Mouse (Mus musculus) CH12.LX (cell line): ENCODE results near the gene Itga9. TPM values are rescaled to one million over a fixed set of nuclear protein-coding genes. Genes with fewer than 3 reads are reported as not detected.

ENCODE experiments used
- DNase-seq: peaks from one replicate; pipeline ENCODE4 v3.0.0-alpha.2; 2013; ENCODE audit errors: extremely low read depth
- H3K27ac ChIP-seq: 2 replicates; pipeline ENCODE4 v1.5.1; 2012; ENCODE audit warnings: low read depth, mild to moderate bottlenecking, control low read depth, moderate library complexity; ENCODE audit not compliant: insufficient read depth
- H3K27me3 ChIP-seq: replicated peaks from 2 replicates; pipeline ENCODE3; 2012; ENCODE audit warnings: inconsistent platforms
- H3K36me3 ChIP-seq, 2 experiments: replicated peaks in 1 of 2; 2 replicates each; pipeline versions ENCODE3 to v1.6.1; 2012; ENCODE audit warnings: inconsistent platforms in 1 of 2, low read length in 1 of 2, mild to moderate bottlenecking in 1 of 2, mixed read lengths in 1 of 2, moderate library complexity in 1 of 2; ENCODE audit not compliant: control insufficient read depth in 1 of 2, insufficient read depth in 1 of 2
- H3K4me1 ChIP-seq, 2 experiments: 2 replicates each; pipeline ENCODE4 v1.6.1; 2012; ENCODE audit warnings: inconsistent platforms in 1 of 2, moderate library complexity in 1 of 2; ENCODE audit not compliant: insufficient read depth in 2 of 2, control insufficient read depth in 1 of 2
- H3K4me2 ChIP-seq: 2 replicates; pipeline ENCODE4 v1.6.1; 2012; ENCODE audit warnings: low read depth, mild to moderate bottlenecking, control low read depth; ENCODE audit not compliant: poor library complexity, insufficient read depth, severe bottlenecking
- H3K4me3 ChIP-seq, 3 experiments: fragments of 150-350 bp in 1 of 3; sonication (generic) in 1 of 3; replicated peaks in 1 of 3; 2 replicates each; pipeline versions ENCODE3 to v1.5.1; 2011 to 2012; ENCODE audit warnings: low read depth in 2 of 3, low read length in 2 of 3, mild to moderate bottlenecking in 2 of 3, moderate library complexity in 2 of 3, control low read depth in 1 of 3, improper control_type of control experiment in 1 of 3, inconsistent platforms in 1 of 3, mixed read lengths in 1 of 3; ENCODE audit not compliant: poor library complexity in 1 of 3
- H3K79me2 ChIP-seq: replicated peaks from 2 replicates; pipeline ENCODE4 v1.6.1; 2012; ENCODE audit warnings: mild to moderate bottlenecking, moderate library complexity; ENCODE audit not compliant: control insufficient read depth, poor library complexity, insufficient read depth, severe bottlenecking; ENCODE audit errors: extremely low read depth
- H3K9ac ChIP-seq: 2 replicates; pipeline ENCODE4 v1.6.1; 2012; ENCODE audit warnings: low read depth, mild to moderate bottlenecking, control low read depth, moderate library complexity; ENCODE audit not compliant: insufficient read depth
- H3K9me3 ChIP-seq: replicated peaks from 2 replicates; pipeline ENCODE3; 2012; ENCODE audit warnings: low read length, inconsistent platforms, mixed read lengths
- BHLHE40 ChIP-seq: IDR thresholded peaks from 2 replicates; pipeline ENCODE4 v1.6.1; 2011; ENCODE audit warnings: mild to moderate bottlenecking, low read depth, low read length, improper control_type of control experiment
- CHD2 ChIP-seq: IDR thresholded peaks from 2 replicates; pipeline ENCODE4 v1.6.1; 2011; ENCODE audit warnings: low read length, improper control_type of control experiment
- CTCF ChIP-seq, 2 experiments: IDR thresholded peaks in 1 of 2; conservative IDR thresholded peaks in 1 of 2; 2 replicates each; pipeline ENCODE4 v1.5.1; 2011 to 2012; ENCODE audit warnings: low read depth in 2 of 2, low read length in 2 of 2, improper control_type of control experiment in 1 of 2, inconsistent platforms in 1 of 2, mild to moderate bottlenecking in 1 of 2, moderate library complexity in 1 of 2
- E2F4 ChIP-seq: IDR thresholded peaks from 2 replicates; pipeline ENCODE4 v1.6.1; 2011; ENCODE audit warnings: low read depth, low read length, improper control_type of control experiment; ENCODE audit not compliant: insufficient replicate concordance
- GABPA ChIP-seq: IDR thresholded peaks from 2 replicates; pipeline ENCODE4 v1.6.1; 2012; ENCODE audit warnings: low read depth, low read length, improper control_type of control experiment, inconsistent platforms; ENCODE audit not compliant: insufficient replicate concordance
- KAT2A ChIP-seq: IDR thresholded peaks from 2 replicates; pipeline ENCODE4 v1.6.1; 2012; ENCODE audit warnings: low read length, improper control_type of control experiment, inconsistent platforms; ENCODE audit not compliant: insufficient replicate concordance
- MXI1 ChIP-seq: IDR thresholded peaks from 2 replicates; pipeline ENCODE4 v1.6.1; 2011; ENCODE audit warnings: mild to moderate bottlenecking, low read depth, low read length, improper control_type of control experiment
- MYC ChIP-seq: IDR thresholded peaks from 2 replicates; pipeline ENCODE4 v1.6.1; 2011; ENCODE audit warnings: low read depth, mild to moderate bottlenecking, improper control_type of control experiment, low read length
- NELFE ChIP-seq: IDR thresholded peaks from 2 replicates; pipeline ENCODE4 v1.6.1; 2011; ENCODE audit warnings: low read depth, low read length, improper control_type of control experiment
- POLR2A ChIP-seq: IDR thresholded peaks from 2 replicates; pipeline ENCODE4 v1.6.1; 2011; ENCODE audit warnings: low read depth, mild to moderate bottlenecking, improper control_type of control experiment, low read length
- SIN3A ChIP-seq: IDR thresholded peaks from 2 replicates; pipeline ENCODE4 v1.6.1; 2012; ENCODE audit warnings: low read length, improper control_type of control experiment, inconsistent platforms
- SMC3 ChIP-seq: IDR thresholded peaks from 2 replicates; pipeline ENCODE4 v1.6.1; 2011; ENCODE audit warnings: low read depth, low read length, improper control_type of control experiment
- TBP ChIP-seq: conservative IDR thresholded peaks from 2 replicates; pipeline ENCODE4 v1.6.1; 2011; ENCODE audit warnings: low read depth, low read length, improper control_type of control experiment
- UBTF ChIP-seq: IDR thresholded peaks from 2 replicates; pipeline ENCODE4 v1.6.1; 2012; ENCODE audit warnings: low read depth, mild to moderate bottlenecking, inconsistent platforms, low read length, improper control_type of control experiment, moderate library complexity
- USF1 ChIP-seq: IDR thresholded peaks from 2 replicates; pipeline ENCODE4 v1.6.1; 2014; ENCODE audit warnings: low read depth, mild to moderate bottlenecking, inconsistent platforms, low read length, improper control_type of control experiment
- USF2 ChIP-seq: conservative IDR thresholded peaks from 2 replicates; pipeline ENCODE4 v1.6.1; 2011; ENCODE audit warnings: low read depth, low read length, improper control_type of control experiment
- dilution Hi-C: fragments of 300-500 bp; cut with MboI; formaldehyde crosslinking; loops from 2 replicates; pipeline ENCODE4 v1.14.3; 2020; ENCODE audit warnings: low sequenced_read_pairs; ENCODE audit not compliant: extremely low pct_unique_long_range_greater_than_20kb, extremely low pct_ligation_motif_present
- in situ Hi-C: fragments of 300-500 bp; cut with MboI; formaldehyde crosslinking; loops from 3 replicates; pipeline ENCODE4 v1.14.3; 2019; ENCODE audit warnings: low sequenced_read_pairs, low pct_ligation_motif_present, low pct_unique_long_range_greater_than_20kb, mixed read lengths
- polyA plus RNA-seq: library from polyadenylated mRNA; unstranded; fragments of >175 nt; gene quantifications from 2 replicates; pipeline ENCODE4 v1.2.1, GENCODE M21; 2012; ENCODE audit warnings: low read depth; ENCODE audit not compliant: insufficient read length
- total RNA-seq, 2 experiments: library from RNA; depleted of rRNA; stranded (reverse); fragments of 300-350 nt in 1 of 2; fragments of >200 nt in 1 of 2; gene quantifications; 2 replicates each; pipeline ENCODE4 v1.2.3; 2012 to 2014

Gene Itga9
- total and polyA plus RNA-seq, 3 experiments: 0.19 TPM; not detected in 2

DNA sequence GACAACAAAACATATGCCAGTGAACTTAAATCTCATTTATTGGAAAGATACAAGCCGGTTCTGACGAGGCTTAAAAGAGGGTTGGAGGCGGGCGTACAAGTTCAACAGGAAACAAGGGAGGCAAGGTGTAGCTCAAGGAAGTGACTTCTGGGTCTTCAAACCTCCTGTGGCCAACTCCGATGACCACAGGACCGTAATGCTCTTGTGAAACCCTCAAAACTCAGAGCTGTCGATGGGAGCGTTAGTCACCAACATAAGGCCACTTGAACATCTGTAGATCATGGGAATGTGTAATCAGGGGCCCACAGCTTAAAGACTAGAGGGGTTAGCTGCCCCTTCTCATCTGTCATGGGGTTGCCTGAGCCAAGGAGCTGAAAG is 195.4 kb downstream of the Itga9 start:
- Histone ChIP-seq H3K4me1 (no peaks in the 10 kb centered on the region), H3K27ac (no peak overlapping the region), H3K4me2 (no peak overlapping the region), H3K36me3 (no peaks in the 10 kb centered on the region), H3K9me3 (no peaks in the 10 kb centered on the region), H3K79me2 (no peaks in the 10 kb centered on the region), H3K9ac (no peak overlapping the region), H3K27me3 (peaks cover 16% of the 10 kb centered on the region), H3K4me3 (no peak overlapping the region)
- no peak for DNase-seq
- in situ Hi-C loops (no loop called here), dilution Hi-C loops (no loop called here)
- TF ChIP-seq MXI1 (no peak), BHLHE40 (no peak), POLR2A (no peak), USF2 (no peak), SIN3A (no peak), UBTF (no peak), E2F4 (no peak)

DNA sequence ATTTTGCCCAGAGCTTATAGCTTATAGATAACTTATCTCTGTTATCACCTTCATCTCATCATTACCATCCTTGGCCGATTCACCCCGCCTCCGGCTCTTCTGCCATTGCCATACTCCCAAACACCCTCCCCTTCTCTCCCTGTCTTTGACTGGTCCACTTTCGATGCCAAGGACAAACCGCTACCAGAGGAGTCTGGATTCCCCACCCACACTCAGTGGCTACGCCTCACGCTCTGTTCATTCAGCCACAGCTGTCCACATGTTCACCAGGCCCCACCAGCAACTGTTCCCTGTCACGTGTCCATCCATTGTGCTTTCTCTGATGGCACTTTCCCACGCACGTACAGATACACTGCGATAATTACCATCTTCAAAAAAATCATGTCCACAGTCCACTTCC is 195.9 kb downstream of the Itga9 start:
- dilution Hi-C loops: no loop called here
- in situ Hi-C loops: no loop called here
- Histone ChIP-seq H3K9me3 (no peaks in the 10 kb centered on the region), H3K4me2 (no peak overlapping the region), H3K27ac (no peak overlapping the region), H3K36me3 (no peaks in the 10 kb centered on the region), H3K9ac (no peak overlapping the region), H3K4me1 (no peaks in the 10 kb centered on the region), H3K4me3 (no peak overlapping the region), H3K27me3 (peaks cover 14% of the 10 kb centered on the region), H3K79me2 (no peaks in the 10 kb centered on the region)
- TF ChIP-seq CHD2: no peak
- TF ChIP-seq USF2: no peak
- no peak for TF ChIP-seq GABPA
- no peak for DNase-seq

DNA sequence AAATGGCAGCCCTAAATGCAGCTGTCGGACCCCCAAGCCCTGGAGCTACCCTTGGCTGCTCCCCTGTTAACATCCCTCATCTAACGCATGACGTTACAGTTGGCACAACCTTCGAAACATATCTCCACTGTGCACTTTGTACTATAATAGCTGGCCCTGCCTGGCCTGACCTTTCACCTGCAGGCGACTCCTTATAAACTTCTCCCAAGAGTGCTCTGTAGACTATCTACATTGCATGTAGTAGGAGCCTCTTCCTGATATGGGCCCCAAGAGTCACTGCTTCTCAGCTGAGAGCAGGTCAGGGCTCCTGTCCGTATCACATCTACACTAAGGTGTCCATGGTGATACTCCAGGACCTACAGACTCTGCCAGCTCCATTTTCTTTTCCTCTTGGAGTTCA is 199.2 kb downstream of the Itga9 start:
- no peaks in the 10 kb centered on the region for H3K79me2 ChIP-seq
- no peak for TF ChIP-seq GABPA
- TF ChIP-seq POLR2A: no peak
- TF ChIP-seq KAT2A: no peak
- no peak for TF ChIP-seq SMC3
- no peak for TF ChIP-seq USF1
- TF ChIP-seq CTCF (conservative IDR thresholded peaks at IDR 0.05 in 1 of 2, IDR thresholded peaks at IDR 0.05 in 1 of 2; ENCODE audit: low read depth in 2 of 2, low read length in 2 of 2): no peak
- TF ChIP-seq TBP: no peak
- TF ChIP-seq MYC: no peak
- TF ChIP-seq NELFE: no peak
- TF ChIP-seq CHD2: no peak
- TF ChIP-seq E2F4: no peak
- no peak for TF ChIP-seq USF2
- TF ChIP-seq, all 38 proteins: peak for 0
- Histone ChIP-seq H3K4me1 (no peaks in the 10 kb centered on the region), H3K27me3 (peaks cover 19% of the 10 kb centered on the region), H3K4me3 (no peak overlapping the region), H3K9ac (no peak overlapping the region), H3K9me3 (no peaks in the 10 kb centered on the region), H3K36me3 (no peaks in the 10 kb centered on the region), H3K27ac (no peak overlapping the region), H3K4me2 (no peak overlapping the region)
- DNase-seq: no peak
- dilution Hi-C loops: no loop called here
- in situ Hi-C loops: no loop called here
